Mouse (Mus musculus) heart, embryonic 11.5 days (tissue): ENCODE measurements at regions not wholly inside any gene's neighbourhood (a gene's known extent, or its start where the extent isn't known, plus 50 kb on each side); places are given as distances from the start of the nearest gene placed in this dataset.
"Not testable (repeated sequence)": the region's sequence is repeated elsewhere in the genome, so short reads cannot be mapped to it uniquely, and the experiment has no call there.

ENCODE experiments used
- ATAC-seq: fragments of 200-750 bp; cut with Nextera tagmentation; replicated peaks from 2 replicates; pipeline ENCODE4 v1.8.0; 2017; ENCODE audit warnings: moderate library complexity; ENCODE audit not compliant: insufficient number of reproducible peaks, low FRiP score, low TSS enrichment
- H3K27ac ChIP-seq: fragments of 300-500 bp; sonication (generic); 2 replicates; pipeline ENCODE4 v1.5.1; 2014; ENCODE audit warnings: mild to moderate bottlenecking, low read depth, low read length
- H3K27me3 ChIP-seq: fragments of 300-500 bp; sonication (generic); 2 replicates; pipeline ENCODE4 v1.6.1; 2014; ENCODE audit warnings: mild to moderate bottlenecking, low read length, mixed read lengths; ENCODE audit not compliant: control insufficient read depth, insufficient read depth
- H3K36me3 ChIP-seq: fragments of 300-500 bp; sonication (generic); 2 replicates; pipeline ENCODE4 v1.6.1; 2014; ENCODE audit warnings: mild to moderate bottlenecking, low read length, moderate library complexity, mixed read lengths; ENCODE audit not compliant: control insufficient read depth, insufficient read depth
- H3K4me1 ChIP-seq: fragments of 300-500 bp; sonication (generic); 2 replicates; pipeline ENCODE4 v1.6.1; 2014; ENCODE audit warnings: low read length; ENCODE audit not compliant: control insufficient read depth, insufficient read depth
- H3K4me2 ChIP-seq: fragments of 300-500 bp; sonication (generic); 2 replicates; pipeline ENCODE4 v1.6.1; 2014; ENCODE audit warnings: mild to moderate bottlenecking, moderate library complexity
- H3K4me3 ChIP-seq: fragments of 300-500 bp; sonication (generic); 2 replicates; pipeline ENCODE4 v1.5.1; 2014; ENCODE audit warnings: low read depth, low read length
- H3K9ac ChIP-seq: fragments of 300-500 bp; sonication (generic); 2 replicates; pipeline ENCODE4 v1.6.1; 2014; ENCODE audit warnings: mild to moderate bottlenecking, low read depth, low read length, moderate library complexity
- H3K9me3 ChIP-seq: fragments of 300-500 bp; sonication (generic); replicated peaks from 2 replicates; pipeline ENCODE4 v1.6.1; 2016; ENCODE audit warnings: low read length; ENCODE audit not compliant: control insufficient read depth
- whole genome bisulfite sequencing: fragments of 180-500 bp; shearing (Covaris S2); extraction: QIAGEN DNeasy Blood & Tissue Kit; methylation state at CpG from one replicate; pipeline ENCODE4 v1.1.7; 2014; ENCODE audit not compliant: insufficient replicate concordance; 5-methylcytosine and 5-hydroxymethylcytosine counted together

- not testable (repeated sequence) for H3K4me1 ChIP-seq, H3K27me3 ChIP-seq, H3K9ac ChIP-seq, H3K36me3 ChIP-seq, ATAC-seq, H3K9me3 ChIP-seq, H3K4me3 ChIP-seq, H3K27ac ChIP-seq, H3K4me2 ChIP-seq
- 55% methylated on average over 2 of the region's 2 CpGs for WGBS
These were observed 62.1 kb downstream of the Duxbl3 start for GRCm38 (mm10) chr14:26319821-26320220.

GRCm38 (mm10) chr14:26320736-26321135 is 63.0 kb downstream of the Duxbl3 start:
- 74% methylated on average over 3 of the region's 3 CpGs for WGBS
- no peaks in the 10 kb centered on the region for H3K36me3 ChIP-seq
- no peak overlapping the region for H3K9ac ChIP-seq
- no peaks in the 10 kb centered on the region for H3K9me3 ChIP-seq
- no peak for ATAC-seq
- H3K27me3 ChIP-seq: no peaks in the 10 kb centered on the region
- no peak overlapping the region for H3K27ac ChIP-seq
- H3K4me2 ChIP-seq: no peak overlapping the region
- H3K4me1 ChIP-seq: no peaks in the 10 kb centered on the region
- no peak overlapping the region for H3K4me3 ChIP-seq

- Histone ChIP-seq H3K36me3 (no peaks in the 10 kb centered on the region), H3K4me3 (no peak overlapping the region), H3K4me1 (no peaks in the 10 kb centered on the region), H3K9ac (no peak overlapping the region), H3K4me2 (no peak overlapping the region), H3K27ac (no peak overlapping the region), H3K9me3 (no peaks in the 10 kb centered on the region), H3K27me3 (no peaks in the 10 kb centered on the region)
- WGBS: 82% methylated on average over 6 of the region's 6 CpGs
- ATAC-seq: no peak
These were observed 70.8 kb downstream of the Duxbl3 start for GRCm38 (mm10) chr14:26328562-26328961.

GRCm38 (mm10) chr14:26341111-26341510 is 83.3 kb downstream of the Duxbl3 start:
- no peak overlapping the region for H3K27ac ChIP-seq
- no peaks in the 10 kb centered on the region for H3K36me3 ChIP-seq
- H3K4me1 ChIP-seq: no peaks in the 10 kb centered on the region
- H3K9ac ChIP-seq: no peak overlapping the region
- no peaks in the 10 kb centered on the region for H3K27me3 ChIP-seq
- no peak for ATAC-seq
- no peaks in the 10 kb centered on the region for H3K9me3 ChIP-seq
- no peak overlapping the region for H3K4me3 ChIP-seq
- no peak overlapping the region for H3K4me2 ChIP-seq
- WGBS: 77% methylated on average over 5 of the region's 5 CpGs

GRCm38 (mm10) chr14:26345227-26345626 is 87.5 kb downstream of the Duxbl3 start:
- H3K4me2 ChIP-seq: no peak overlapping the region
- H3K27me3 ChIP-seq: no peaks in the 10 kb centered on the region
- WGBS: 72% methylated on average over 1 of the region's 1 CpGs
- peaks cover 3% of the 10 kb centered on the region; the same call in 1 of the 2 replicates for H3K4me1 ChIP-seq
- ATAC-seq: no peak
- H3K9ac ChIP-seq: no peak overlapping the region
- no peak overlapping the region for H3K27ac ChIP-seq
- no peak overlapping the region for H3K4me3 ChIP-seq
- no peaks in the 10 kb centered on the region for H3K9me3 ChIP-seq
- no peaks in the 10 kb centered on the region for H3K36me3 ChIP-seq

- no peaks in the 10 kb centered on the region for H3K9me3 ChIP-seq
- H3K27me3 ChIP-seq: no peaks in the 10 kb centered on the region
- H3K4me2 ChIP-seq: no peak overlapping the region
- ATAC-seq: no peak
- no peak overlapping the region for H3K9ac ChIP-seq
- peaks cover 3% of the 10 kb centered on the region; the same call in 1 of the 2 replicates for H3K4me1 ChIP-seq
- no peaks in the 10 kb centered on the region for H3K36me3 ChIP-seq
- H3K27ac ChIP-seq: no peak overlapping the region
- no peak overlapping the region for H3K4me3 ChIP-seq
- 85% methylated on average over 4 of the region's 4 CpGs for WGBS
These were observed 89.5 kb downstream of the Duxbl3 start for GRCm38 (mm10) chr14:26347296-26347695.

- 36% methylated on average over 1 of the region's 1 CpGs for WGBS
- Histone ChIP-seq H3K4me2 (no peak overlapping the region), H3K4me1 (peaks cover 12% of the 10 kb centered on the region), H3K9me3 (no peaks in the 10 kb centered on the region), H3K36me3 (no peaks in the 10 kb centered on the region), H3K4me3 (no peak overlapping the region), H3K27ac (no peak overlapping the region), H3K9ac (no peak overlapping the region), H3K27me3 (no peaks in the 10 kb centered on the region)
- ATAC-seq: no peak
These were observed 95.2 kb downstream of the Duxbl3 start for GRCm38 (mm10) chr14:26352927-26353326.

- no peak overlapping the region for H3K27ac ChIP-seq
- peak; percentile 69 for ATAC-seq
These were observed 99.5 kb downstream of the Duxbl3 start for GRCm38 (mm10) chr14:26357242-26357641.

GRCm38 (mm10) chr14:26357996-26358395 is 100.2 kb downstream of the Duxbl3 start:
- no peak overlapping the region; the same call in 1 of the 2 replicates for H3K4me2 ChIP-seq
- H3K9me3 ChIP-seq: no peaks in the 10 kb centered on the region
- WGBS: 74% methylated on average over 8 of the region's 8 CpGs
- no peaks in the 10 kb centered on the region for H3K36me3 ChIP-seq
- H3K4me1 ChIP-seq: peaks cover 12% of the 10 kb centered on the region
- no peak overlapping the region for H3K9ac ChIP-seq
- no peak overlapping the region for H3K27ac ChIP-seq
- H3K27me3 ChIP-seq: no peaks in the 10 kb centered on the region
- H3K4me3 ChIP-seq: no peak overlapping the region
- ATAC-seq: no peak

More at GRCm38 (mm10) chr14:26357242-26357641, 99.5 kb downstream of the Duxbl3 start:
- 31% methylated on average over 6 of the region's 6 CpGs for WGBS
- H3K4me2 ChIP-seq: peak overlapping the region; percentile 21; the same call in 1 of the 2 replicates
- no peaks in the 10 kb centered on the region for H3K9me3 ChIP-seq
- no peaks in the 10 kb centered on the region for H3K27me3 ChIP-seq
- no peak overlapping the region for H3K9ac ChIP-seq
- no peaks in the 10 kb centered on the region for H3K36me3 ChIP-seq
- H3K4me3 ChIP-seq: no peak overlapping the region
- peaks cover 12% of the 10 kb centered on the region for H3K4me1 ChIP-seq
